Mouse (Mus musculus) heart, postnatal 0 days (tissue): ENCODE data around the gene Snrk.

ENCODE experiments used
- CTCF ChIP-seq: IDR thresholded peaks from 2 replicates; pipeline ENCODE4 v1.5.1; 2016; ENCODE audit warnings: antibody characterized with exemption, control low read depth, low read depth
- EP300 ChIP-seq: IDR thresholded peaks from 2 replicates; pipeline ENCODE4 v1.6.1; 2016; ENCODE audit warnings: antibody characterized with exemption, low read depth

DNA sequence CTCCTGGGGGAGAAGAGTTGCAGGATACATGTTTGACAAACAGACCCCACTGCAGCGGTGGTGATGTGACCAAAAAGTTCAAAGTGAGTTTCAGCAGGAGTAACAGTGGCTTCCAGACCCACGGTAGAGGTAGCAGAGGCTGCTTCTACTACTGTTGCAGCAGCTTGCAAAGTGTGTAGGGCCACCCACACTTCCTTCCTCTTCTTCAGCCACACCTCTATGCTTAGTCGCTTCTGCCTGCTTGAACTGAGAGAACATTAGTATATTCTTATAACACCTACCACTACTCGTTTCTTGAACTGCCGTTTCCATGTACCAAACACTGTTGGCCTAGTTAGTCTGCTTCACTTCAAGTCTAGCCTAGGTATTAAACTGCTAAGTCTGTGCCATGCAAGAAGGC is 11.6 kb downstream of the Snrk start:
- no peak for TF ChIP-seq CTCF
- TF ChIP-seq EP300 = no peak
